Mouse (Mus musculus): ENCODE data around the gene Lhfpl5. TPM values are rescaled to one million over a fixed set of nuclear protein-coding genes. Genes with fewer than 3 reads are reported as not detected.
"Not testable (repeated sequence)": the region's sequence is repeated elsewhere in the genome, so short reads cannot be mapped to it uniquely, and the experiment has no call there.

Gene Lhfpl5
- polyA plus RNA-seq, 1 experiment from 2014 or later = 0.89 TPM

DNA sequence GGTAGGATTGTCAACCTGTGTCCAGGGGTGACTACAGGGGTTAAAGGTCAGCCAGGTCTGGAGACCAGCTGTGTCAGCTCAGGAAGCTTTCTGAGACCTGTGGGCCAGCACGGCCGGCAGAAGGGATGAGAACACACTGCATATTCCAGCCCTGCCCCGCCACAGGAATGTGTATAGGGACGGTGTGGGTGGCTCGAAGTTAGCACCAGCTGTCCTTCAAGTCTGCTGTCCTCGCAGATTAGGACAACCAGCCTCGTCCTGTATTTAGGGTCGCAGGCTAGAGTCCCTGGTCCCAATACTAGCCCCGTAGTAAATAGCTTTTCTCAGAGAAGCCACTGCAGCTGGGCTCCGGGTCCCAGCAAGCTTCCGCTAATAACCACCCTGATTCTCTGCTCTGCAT, 26.9 kb upstream of the Lhfpl5 start:
- WGBS = 70% methylated on average over 11 of the region's 11 CpGs
- no peak overlapping the region for H3K9ac ChIP-seq (replicated peaks)

DNA sequence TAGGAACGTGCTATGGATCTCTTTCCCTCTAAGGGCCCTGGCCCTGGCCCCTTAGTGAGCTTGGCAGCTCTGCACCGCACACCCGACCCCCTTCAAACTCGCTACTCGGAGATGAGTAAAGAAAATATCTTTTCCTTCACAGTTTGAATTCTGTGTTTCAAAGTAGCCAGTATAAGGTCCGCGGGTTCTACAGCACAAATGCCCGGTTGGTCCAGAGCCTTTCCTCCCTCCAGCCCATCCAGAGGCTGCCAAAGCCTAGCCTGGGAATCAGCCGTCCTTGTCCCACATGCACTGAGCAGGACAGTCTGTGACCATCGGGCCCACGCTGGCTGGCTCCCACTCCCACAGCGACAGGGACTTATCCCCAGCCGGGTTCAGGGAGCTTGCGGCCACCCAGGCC, 26.3 kb upstream of the Lhfpl5 start, which contains the start of gene Clpsl2:
Gene Clpsl2, plus strand, starts transcription at position 301 of the 400 bp plus-strand sequence.
- Histone ChIP-seq H3K4me1 (replicated peaks) (peaks cover 15% of the 10 kb centered on the region), H3K27ac (no peak within 1 kb of the TSS), H3K9ac (replicated peaks) (no peak within 1 kb of the TSS), H3K36me3 (no peaks in the 10 kb centered on the region), H3K27me3 (0 out of 2 replicates have a peak, but pooled peaks cover 4% of the 10 kb centered on the region), H3K4me3 (replicated peaks) (no peak within 1 kb of the TSS), H3K9me3 (no peaks in the 10 kb centered on the region), H3K4me2 (no peak within 1 kb of the TSS)
- no peak for ATAC-seq (ENCODE audit: insufficient number of reproducible peaks, insufficient read depth, low FRiP score, low TSS enrichment, low read depth)
- 77% methylated on average over 14 of the region's 14 CpGs for WGBS

More for the DNA sequence above, 26.9 kb upstream of the Lhfpl5 start:
- Histone ChIP-seq H3K4me1 (replicated peaks) (peaks cover 11% of the 10 kb centered on the region), H3K4me2 (no peak overlapping the region), H3K36me3 (no peaks in the 10 kb centered on the region), H3K27me3 (0 out of 2 replicates have a peak, but pooled peaks cover 4% of the 10 kb centered on the region), H3K27ac (no peak overlapping the region), H3K4me3 (replicated peaks) (no peak overlapping the region), H3K9me3 (no peaks in the 10 kb centered on the region)
- ATAC-seq (ENCODE audit: insufficient number of reproducible peaks, insufficient read depth, low FRiP score, low TSS enrichment, low read depth) = no peak

DNA sequence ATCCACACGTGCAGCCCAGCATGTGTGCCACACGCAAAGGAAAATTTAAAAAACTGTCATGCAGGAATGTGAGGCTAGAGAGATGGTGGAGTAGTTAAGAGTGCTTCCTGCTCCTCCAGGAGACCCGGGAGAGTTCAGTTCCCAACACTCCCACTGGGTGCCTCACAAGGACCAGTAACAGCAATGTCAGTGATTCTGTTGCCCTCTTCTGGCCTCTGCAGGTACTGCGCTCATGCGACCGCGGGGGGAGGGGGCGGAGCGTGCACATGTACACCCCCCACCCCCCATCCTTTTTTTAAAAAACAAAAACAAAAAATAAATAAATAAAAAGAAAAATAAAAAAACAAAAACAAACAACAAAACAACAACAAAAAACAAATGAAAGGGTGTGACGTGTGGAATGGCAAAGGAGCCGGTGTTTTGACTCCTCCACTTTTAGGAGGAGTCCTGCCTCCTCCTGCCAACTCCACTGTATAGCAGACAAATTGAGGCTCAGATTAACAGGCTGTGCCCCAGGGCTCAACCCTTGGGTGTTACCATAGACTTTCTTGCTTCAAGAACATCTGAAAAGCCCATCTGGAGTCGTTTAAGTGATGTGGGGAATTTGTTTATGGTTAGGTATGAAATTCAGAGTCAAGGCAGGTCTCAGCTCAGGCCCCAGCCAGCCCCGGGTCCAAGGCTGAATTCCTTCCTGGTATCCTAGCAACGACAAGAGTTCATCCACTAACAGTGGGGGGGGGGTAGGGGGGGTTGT, 22.2 kb upstream of the Lhfpl5 start:
- Histone ChIP-seq H3K9ac (replicated peaks) (no peak overlapping the region), H3K9me3 (no peaks in the 10 kb centered on the region), H3K27ac (peak overlapping the region; percentile 19; the same call in 1 of the 2 replicates), H3K4me1 (replicated peaks) (peaks cover 34% of the 10 kb centered on the region), H3K27me3 (0 out of 2 replicates have a peak, but pooled peaks cover 4% of the 10 kb centered on the region), H3K36me3 (no peaks in the 10 kb centered on the region), H3K4me3 (replicated peaks) (no peak overlapping the region), H3K4me2 (peak overlapping the region; percentile 15; the same call in 1 of the 2 replicates)
- WGBS = 2% methylated on average over 14 of the region's 14 CpGs
- peak; percentile 66; the same call in 1 of the 2 replicates for ATAC-seq (ENCODE audit: insufficient number of reproducible peaks, insufficient read depth, low FRiP score, low TSS enrichment, low read depth)

DNA sequence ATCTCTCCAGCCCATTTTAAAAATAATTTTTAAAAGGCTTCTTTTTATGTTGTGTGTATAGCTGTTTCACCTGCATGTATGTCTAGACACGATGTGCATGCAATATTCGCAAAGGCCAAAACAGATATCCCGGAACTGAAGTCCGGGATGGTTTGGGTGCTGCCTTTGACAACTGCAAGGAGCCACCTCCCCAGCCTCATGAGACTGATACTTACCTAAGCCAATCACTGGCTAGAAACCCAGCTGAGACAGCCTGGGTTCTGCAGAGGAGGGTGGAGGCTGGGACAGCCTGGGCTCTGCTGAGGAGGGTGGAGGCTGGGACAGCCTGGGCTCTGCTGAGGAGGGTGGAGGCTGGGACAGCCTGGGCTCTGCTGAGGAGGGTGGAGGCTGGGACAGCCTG, 21.4 kb upstream of the Lhfpl5 start:
- not testable (repeated sequence) for H3K4me3 ChIP-seq (replicated peaks); H3K9me3 ChIP-seq; H3K27ac ChIP-seq; H3K27me3 ChIP-seq; H3K36me3 ChIP-seq; H3K4me2 ChIP-seq; H3K9ac ChIP-seq (replicated peaks); ATAC-seq (ENCODE audit: insufficient number of reproducible peaks, insufficient read depth, low FRiP score, low TSS enrichment, low read depth)
- peaks cover 34% of the 10 kb centered on the region for H3K4me1 ChIP-seq (replicated peaks)
- WGBS = 90% methylated on average over 4 of the region's 4 CpGs

DNA sequence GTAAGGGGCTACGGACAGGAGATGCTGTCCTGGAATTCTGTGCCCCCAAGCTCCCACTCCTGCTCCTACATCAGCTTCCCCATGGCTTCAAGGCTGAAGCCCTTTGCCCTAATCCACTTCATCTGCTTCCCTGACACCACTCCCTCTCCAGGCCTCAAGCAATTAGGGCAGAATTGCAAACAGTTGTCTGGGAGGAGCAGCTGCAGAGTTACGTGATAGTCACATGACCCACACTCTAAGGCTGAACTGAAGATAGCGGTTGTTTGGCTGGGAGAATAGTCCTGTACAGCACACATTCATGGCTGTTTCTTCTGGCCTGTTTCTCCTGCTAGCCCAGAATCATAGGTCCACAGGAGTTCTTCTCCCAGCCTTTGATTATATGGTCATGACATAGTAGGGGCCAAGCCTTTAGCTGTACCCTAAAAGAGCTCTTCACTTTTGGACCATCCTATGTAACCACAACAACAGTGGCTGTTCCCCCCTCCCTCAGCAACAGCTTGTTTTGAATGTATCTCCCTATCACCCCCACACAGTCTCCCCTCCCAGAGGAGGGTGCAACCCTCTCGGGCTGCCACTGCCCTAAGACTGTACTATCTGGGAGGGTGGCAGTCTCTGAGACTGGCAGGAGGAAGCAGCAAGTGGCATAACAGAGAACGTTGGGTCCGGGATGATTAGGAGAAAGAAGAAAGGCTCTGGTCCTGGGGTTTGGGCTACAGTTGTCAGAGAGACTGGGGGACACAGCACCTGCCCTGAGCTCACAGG, 18.6 kb upstream of the Lhfpl5 start:
- H3K9ac ChIP-seq (replicated peaks) = no peak overlapping the region
- no peak for ATAC-seq (ENCODE audit: insufficient number of reproducible peaks, insufficient read depth, low FRiP score, low TSS enrichment, low read depth)
- no peaks in the 10 kb centered on the region for H3K9me3 ChIP-seq
- H3K27ac ChIP-seq = no peak overlapping the region; the same call in 1 of the 2 replicates
- peaks cover 43% of the 10 kb centered on the region for H3K4me1 ChIP-seq (replicated peaks)
- H3K4me3 ChIP-seq (replicated peaks) = no peak overlapping the region
- H3K27me3 ChIP-seq = no peaks in the 10 kb centered on the region
- no peaks in the 10 kb centered on the region for H3K36me3 ChIP-seq
- WGBS = 43% methylated on average over 6 of the region's 6 CpGs
- no peak overlapping the region for H3K4me2 ChIP-seq

DNA sequence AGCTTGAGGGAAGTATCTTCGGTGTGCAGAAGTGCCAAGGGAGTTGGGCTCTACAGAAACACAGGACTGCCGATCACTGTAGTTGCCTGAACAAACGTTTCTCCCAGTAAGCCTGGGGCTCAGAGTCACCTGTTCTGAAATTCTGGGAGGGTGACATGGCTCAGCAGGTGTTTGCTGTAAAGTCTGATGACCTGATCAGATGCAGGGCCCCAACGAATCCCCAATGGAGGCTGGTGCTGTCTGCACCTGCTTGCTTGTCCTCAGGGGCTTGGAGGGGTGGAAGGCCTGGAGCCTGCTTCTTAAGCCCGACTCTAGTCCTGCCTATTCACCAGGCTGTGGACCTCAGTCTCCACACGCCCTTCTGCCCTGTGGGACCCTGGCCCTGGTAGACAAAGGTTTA, 17.7 kb upstream of the Lhfpl5 start:
- Histone ChIP-seq H3K4me2 (no peak overlapping the region), H3K4me1 (replicated peaks) (peaks cover 43% of the 10 kb centered on the region), H3K36me3 (no peaks in the 10 kb centered on the region), H3K9ac (replicated peaks) (no peak overlapping the region), H3K4me3 (replicated peaks) (no peak overlapping the region), H3K27ac (no peak overlapping the region; the same call in 1 of the 2 replicates), H3K9me3 (no peaks in the 10 kb centered on the region), H3K27me3 (no peaks in the 10 kb centered on the region)
- ATAC-seq (ENCODE audit: insufficient number of reproducible peaks, insufficient read depth, low FRiP score, low TSS enrichment, low read depth) = no peak
- WGBS = 61% methylated on average over 6 of the region's 6 CpGs

DNA sequence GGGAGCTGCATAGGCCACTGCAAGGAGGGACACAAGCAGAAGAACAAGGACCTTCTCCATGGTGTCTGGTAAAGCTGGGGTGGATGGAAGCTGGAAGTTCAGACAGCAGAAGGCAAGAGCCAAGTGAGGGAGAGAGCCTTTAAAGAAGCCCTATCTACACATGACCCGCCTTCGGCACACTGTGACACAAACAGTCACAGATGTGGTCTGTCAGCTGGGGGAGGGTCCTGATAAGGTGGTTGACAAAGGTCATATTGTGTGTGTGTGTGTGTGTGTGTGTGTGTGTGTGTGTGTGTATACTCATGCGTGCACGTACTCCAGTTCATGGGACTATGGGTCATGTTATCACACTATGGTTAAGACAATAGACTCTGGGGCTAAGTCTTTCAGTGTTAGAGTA, 14.8 kb upstream of the Lhfpl5 start, which contains the start of gene Clps:
Gene Clps, minus strand, starts transcription at position 169 of the 400 bp plus-strand sequence.
- Histone ChIP-seq H3K27ac (no peak within 1 kb of the TSS), H3K9ac (replicated peaks) (no peak within 1 kb of the TSS), H3K9me3 (no peaks in the 10 kb centered on the region), H3K4me1 (replicated peaks) (peaks cover 33% of the 10 kb centered on the region), H3K36me3 (no peaks in the 10 kb centered on the region), H3K4me2 (no peak within 1 kb of the TSS), H3K4me3 (replicated peaks) (no peak within 1 kb of the TSS), H3K27me3 (no peaks in the 10 kb centered on the region)
- 93% methylated on average over 4 of the region's 4 CpGs for WGBS
- ATAC-seq (ENCODE audit: insufficient number of reproducible peaks, insufficient read depth, low FRiP score, low TSS enrichment, low read depth) = no peak

DNA sequence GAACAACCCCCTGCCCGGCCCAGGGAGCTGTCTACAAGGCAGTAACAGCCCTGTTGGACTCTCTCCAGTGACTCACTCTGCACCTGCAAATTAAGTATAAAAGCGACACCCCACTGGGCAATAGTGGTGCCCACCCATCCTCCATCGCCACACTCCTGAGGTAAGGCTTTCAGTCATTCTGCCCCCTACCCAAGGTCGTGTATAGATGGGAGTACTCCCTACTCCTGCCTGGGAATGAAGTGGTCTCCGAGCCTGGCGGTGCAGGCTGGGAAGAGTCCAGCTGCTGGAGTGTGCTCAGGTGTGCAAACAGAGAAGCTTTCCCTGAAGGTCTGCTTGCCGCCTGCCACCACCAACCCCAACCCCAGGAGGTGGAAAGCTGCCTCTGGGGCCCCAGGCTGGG, 13.8 kb upstream of the Lhfpl5 start:
- Histone ChIP-seq H3K27ac (no peak overlapping the region), H3K36me3 (no peaks in the 10 kb centered on the region), H3K4me2 (no peak overlapping the region), H3K4me3 (replicated peaks) (no peak overlapping the region), H3K4me1 (replicated peaks) (peaks cover 29% of the 10 kb centered on the region), H3K9me3 (no peaks in the 10 kb centered on the region), H3K27me3 (no peaks in the 10 kb centered on the region), H3K9ac (replicated peaks) (no peak overlapping the region)
- 58% methylated on average over 7 of the region's 7 CpGs for WGBS
- no peak for ATAC-seq (ENCODE audit: insufficient number of reproducible peaks, insufficient read depth, low FRiP score, low TSS enrichment, low read depth)

DNA sequence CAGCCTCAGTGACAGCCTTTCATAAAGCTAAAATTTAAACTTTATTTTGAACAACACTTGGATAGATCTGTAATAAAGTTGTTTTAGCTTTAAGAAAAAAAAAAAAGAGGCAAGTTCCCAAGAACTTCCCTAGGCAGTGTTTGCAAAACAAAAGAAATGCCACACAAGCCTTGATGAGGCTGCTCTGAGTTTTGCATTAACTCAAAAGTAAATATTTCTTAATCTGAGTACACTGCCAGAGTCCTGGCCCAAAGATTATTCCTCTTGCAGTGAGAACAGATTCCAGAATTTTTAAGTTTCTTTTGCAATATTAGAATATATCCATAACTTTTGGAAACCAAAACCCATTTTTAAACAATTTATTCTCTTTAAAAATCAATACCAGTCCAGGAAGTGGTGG, 10.3 kb upstream of the Lhfpl5 start:
- ATAC-seq (ENCODE audit: insufficient number of reproducible peaks, insufficient read depth, low FRiP score, low TSS enrichment, low read depth) = no peak

DNA sequence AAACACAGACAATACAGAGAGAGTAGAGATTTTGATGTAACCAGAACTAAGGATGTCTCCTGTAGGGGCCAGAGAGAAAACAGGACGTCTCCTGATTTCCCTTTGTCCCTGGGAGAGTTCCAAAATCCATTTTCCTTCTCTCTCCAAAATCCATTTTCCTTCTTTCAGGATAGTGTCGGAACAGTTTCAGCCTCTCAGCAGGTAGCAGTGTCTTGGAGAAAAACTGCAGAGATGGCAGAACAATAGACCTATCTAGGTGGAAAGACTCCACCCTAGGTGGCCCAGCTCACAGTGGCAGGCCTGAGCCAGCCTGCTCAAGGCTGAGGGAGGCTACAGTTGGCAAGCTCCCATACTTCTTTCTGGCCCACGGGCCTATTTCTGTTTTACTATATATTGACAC, 7.9 kb upstream of the Lhfpl5 start:
- H3K36me3 ChIP-seq = no peaks in the 10 kb centered on the region
- H3K4me2 ChIP-seq = no peak overlapping the region
- no peak overlapping the region for H3K4me3 ChIP-seq (replicated peaks)
- no peak for ATAC-seq (ENCODE audit: insufficient number of reproducible peaks, insufficient read depth, low FRiP score, low TSS enrichment, low read depth)
- H3K9me3 ChIP-seq = no peaks in the 10 kb centered on the region
- 59% methylated on average over 3 of the region's 3 CpGs for WGBS
- H3K9ac ChIP-seq (replicated peaks) = no peak overlapping the region
- no peaks in the 10 kb centered on the region for H3K27me3 ChIP-seq
- no peaks in the 10 kb centered on the region for H3K4me1 ChIP-seq (replicated peaks)
- H3K27ac ChIP-seq = no peak overlapping the region

More for the DNA sequence above, 10.3 kb upstream of the Lhfpl5 start:
- Histone ChIP-seq H3K9ac (replicated peaks) (no peak overlapping the region), H3K4me3 (replicated peaks) (no peak overlapping the region), H3K9me3 (no peaks in the 10 kb centered on the region), H3K36me3 (no peaks in the 10 kb centered on the region), H3K27me3 (no peaks in the 10 kb centered on the region), H3K27ac (no peak overlapping the region), H3K4me1 (replicated peaks) (peaks cover 14% of the 10 kb centered on the region), H3K4me2 (no peak overlapping the region)

DNA sequence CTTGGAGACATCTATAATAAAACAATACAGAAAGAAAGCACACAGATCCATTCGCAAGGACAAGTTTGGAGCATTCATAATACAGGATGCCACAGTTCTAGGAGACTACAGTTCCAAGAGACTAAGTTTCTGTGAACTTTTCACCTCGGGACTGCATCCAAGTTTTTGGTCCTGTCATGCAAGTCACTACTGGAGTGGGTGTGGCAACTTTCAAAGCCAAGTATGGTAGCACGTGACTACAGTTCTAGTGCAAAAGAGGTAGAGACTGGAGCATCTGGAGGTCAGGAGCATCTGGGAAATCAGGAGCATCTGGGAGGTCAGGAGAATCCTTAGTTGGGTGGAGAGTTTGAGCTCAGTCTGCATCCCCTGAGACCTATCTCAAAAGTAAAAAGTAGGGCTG, 3.6 kb upstream of the Lhfpl5 start:
- no peak for ATAC-seq (ENCODE audit: insufficient number of reproducible peaks, insufficient read depth, low FRiP score, low TSS enrichment, low read depth)
- H3K9me3 ChIP-seq = no peaks in the 10 kb centered on the region
- no peak overlapping the region for H3K9ac ChIP-seq (replicated peaks)
- H3K4me1 ChIP-seq (replicated peaks) = peaks cover 5% of the 10 kb centered on the region; the same call in 1 of the 2 replicates
- H3K27ac ChIP-seq = no peak overlapping the region
- no peaks in the 10 kb centered on the region for H3K36me3 ChIP-seq
- WGBS = 85% methylated on average over 3 of the region's 3 CpGs
- no peak overlapping the region for H3K4me2 ChIP-seq
- no peak overlapping the region for H3K4me3 ChIP-seq (replicated peaks)
- peaks cover 20% of the 10 kb centered on the region for H3K27me3 ChIP-seq

All from limb, embryonic 12.5 days (tissue).